Mouse (Mus musculus): ENCODE measurements around the gene Auts2. TPM values are rescaled to one million over a fixed set of nuclear protein-coding genes. Genes with fewer than 3 reads are reported as not detected.
A peak's percentile ranks its signal among the peaks of the same experiment; 100 is the strongest.

Auts2 gene
- polyA plus RNA-seq, 1 experiment from 2014 or later = 47.7 TPM

DNA sequence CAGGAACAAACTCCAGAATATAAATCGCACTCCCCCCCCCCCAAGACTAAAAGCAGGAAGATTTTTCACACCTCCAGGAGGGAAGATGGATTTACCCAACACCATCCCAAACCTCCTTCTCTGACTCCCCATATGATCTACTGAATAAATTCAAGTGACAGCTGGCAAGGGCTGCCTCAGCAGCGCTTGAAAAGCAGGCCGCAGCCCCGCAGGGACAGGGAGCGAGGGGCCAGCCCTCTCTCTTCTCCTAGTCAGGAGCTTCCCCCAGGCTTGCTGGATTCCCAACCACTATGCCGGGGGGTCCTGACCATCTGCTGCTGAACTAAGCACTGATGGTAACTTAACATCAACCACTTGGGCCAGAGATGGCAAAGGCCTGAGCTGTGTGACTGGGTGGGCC lies 995.2 kb downstream of the Auts2 start:
- no peak overlapping the region for H3K9ac ChIP-seq (replicated peaks; ENCODE audit: low read depth, low read length)
- no peaks in the 10 kb centered on the region for H3K36me3 ChIP-seq (ENCODE audit: control insufficient read depth, insufficient read depth, low read length)
- H3K9me3 ChIP-seq (ENCODE audit: control insufficient read depth, low read depth, low read length) = no peaks in the 10 kb centered on the region
- no peak overlapping the region for H3K27ac ChIP-seq (ENCODE audit: low read length)
- no peak overlapping the region for H3K4me3 ChIP-seq (ENCODE audit: low read depth, low read length)
- H3K4me2 ChIP-seq (replicated peaks; ENCODE audit: low read depth, low read length) = no peak overlapping the region
- no peak for ATAC-seq (ENCODE audit: insufficient number of reproducible peaks, insufficient read depth, low FRiP score, low read depth)
- WGBS = 72% methylated on average over 6 of the region's 6 CpGs
- H3K4me1 ChIP-seq (ENCODE audit: control insufficient read depth, insufficient read depth, low read length) = peaks cover 8% of the 10 kb centered on the region; the same call in 1 of the 2 replicates
- H3K27me3 ChIP-seq (ENCODE audit: control insufficient read depth, insufficient read depth, low read length) = no peaks in the 10 kb centered on the region

GRCm38 (mm10) chr5:131546414-131546813 lies 996.7 kb downstream of the Auts2 start:
- H3K27me3 ChIP-seq (ENCODE audit: control insufficient read depth, insufficient read depth, low read length) = no peaks in the 10 kb centered on the region
- ATAC-seq (ENCODE audit: insufficient number of reproducible peaks, insufficient read depth, low FRiP score, low read depth) = no peak
- 81% methylated on average over 1 of the region's 1 CpGs for WGBS
- no peak overlapping the region for H3K4me2 ChIP-seq (replicated peaks; ENCODE audit: low read depth, low read length)
- no peak overlapping the region for H3K4me3 ChIP-seq (ENCODE audit: low read depth, low read length)
- H3K27ac ChIP-seq (ENCODE audit: low read length) = no peak overlapping the region
- H3K4me1 ChIP-seq (ENCODE audit: control insufficient read depth, insufficient read depth, low read length) = peaks cover 8% of the 10 kb centered on the region; the same call in 1 of the 2 replicates
- no peak overlapping the region for H3K9ac ChIP-seq (replicated peaks; ENCODE audit: low read depth, low read length)
- H3K36me3 ChIP-seq (ENCODE audit: control insufficient read depth, insufficient read depth, low read length) = no peaks in the 10 kb centered on the region
- no peaks in the 10 kb centered on the region for H3K9me3 ChIP-seq (ENCODE audit: control insufficient read depth, low read depth, low read length)

DNA sequence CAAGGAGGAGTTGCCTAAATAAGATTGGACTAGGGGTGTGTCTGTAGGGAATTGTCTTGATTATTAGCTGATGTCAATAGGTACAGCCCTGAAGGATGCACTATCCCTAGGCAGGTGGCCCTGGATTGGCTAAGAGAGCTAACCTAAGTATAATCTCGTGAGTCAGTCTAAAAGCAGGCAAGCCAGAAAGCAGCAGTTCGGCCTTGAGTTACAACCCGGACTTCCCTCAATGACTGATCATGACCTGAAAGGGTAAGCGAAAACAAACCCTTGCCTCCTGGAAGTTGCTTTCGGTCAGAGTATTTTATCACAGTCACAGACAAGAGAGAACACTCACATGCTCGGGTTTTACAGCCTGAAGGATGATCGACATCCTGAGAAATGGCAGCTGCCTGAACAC lies 998.8 kb downstream of the Auts2 start:
- Histone ChIP-seq H3K9me3 (ENCODE audit: control insufficient read depth, low read depth, low read length) (no peaks in the 10 kb centered on the region), H3K27me3 (ENCODE audit: control insufficient read depth, insufficient read depth, low read length) (no peaks in the 10 kb centered on the region), H3K9ac (replicated peaks; ENCODE audit: low read depth, low read length) (no peak overlapping the region), H3K27ac (ENCODE audit: low read length) (no peak overlapping the region), H3K4me3 (ENCODE audit: low read depth, low read length) (no peak overlapping the region), H3K4me1 (ENCODE audit: control insufficient read depth, insufficient read depth, low read length) (peaks cover 7% of the 10 kb centered on the region; the same call in 1 of the 2 replicates), H3K36me3 (ENCODE audit: control insufficient read depth, insufficient read depth, low read length) (no peaks in the 10 kb centered on the region), H3K4me2 (replicated peaks; ENCODE audit: low read depth, low read length) (no peak overlapping the region)
- ATAC-seq (ENCODE audit: insufficient number of reproducible peaks, insufficient read depth, low FRiP score, low read depth) = no peak
- WGBS = 71% methylated on average over 7 of the region's 7 CpGs

DNA sequence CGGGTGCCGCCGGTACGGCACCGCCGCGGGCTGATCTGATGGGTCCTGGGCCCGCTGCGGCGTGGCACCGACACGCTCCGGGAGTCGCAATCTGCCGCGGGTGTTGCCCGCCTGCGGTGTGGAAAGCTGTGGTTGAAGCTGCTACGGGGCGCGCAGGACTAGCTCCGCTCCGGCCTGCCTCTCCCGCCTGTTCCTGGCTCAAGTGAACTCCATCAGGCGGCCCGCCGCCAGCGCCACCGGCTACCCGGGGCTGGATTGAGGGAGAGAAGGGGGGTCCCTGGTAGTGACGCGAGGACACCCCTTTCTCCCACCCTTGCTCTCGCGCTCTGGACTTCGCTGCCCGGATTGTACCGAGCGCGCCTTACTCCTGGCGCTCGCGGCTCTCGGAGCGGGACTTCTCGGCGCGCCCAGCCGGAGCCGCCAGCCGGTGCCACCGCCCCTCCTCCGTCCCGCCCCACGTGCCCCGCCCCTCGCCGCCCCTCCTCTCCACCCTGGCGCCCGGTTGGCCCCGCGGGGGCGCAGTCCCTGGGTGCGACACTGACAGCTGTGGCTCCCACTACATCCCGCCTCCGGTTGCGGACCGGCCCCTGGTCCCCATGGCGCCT lies 1004.7 kb downstream of the Auts2 start:
- no peaks in the 10 kb centered on the region for H3K27me3 ChIP-seq (ENCODE audit: control insufficient read depth, insufficient read depth, low read length)
- H3K36me3 ChIP-seq (ENCODE audit: control insufficient read depth, insufficient read depth, low read length) = no peaks in the 10 kb centered on the region
- H3K4me1 ChIP-seq (ENCODE audit: control insufficient read depth, insufficient read depth, low read length) = peaks cover 14% of the 10 kb centered on the region; the same call in 1 of the 2 replicates
- H3K9me3 ChIP-seq (ENCODE audit: control insufficient read depth, low read depth, low read length) = no peaks in the 10 kb centered on the region
- H3K4me2 ChIP-seq (replicated peaks; ENCODE audit: low read depth, low read length) = peak overlapping the region; percentile 75
- peak overlapping the region; percentile 91 for H3K9ac ChIP-seq (replicated peaks; ENCODE audit: low read depth, low read length)
- peak; percentile 87 for ATAC-seq (ENCODE audit: insufficient number of reproducible peaks, insufficient read depth, low FRiP score, low read depth)
- under 1% methylated on average over 57 of the region's 68 CpGs for WGBS
- H3K27ac ChIP-seq (ENCODE audit: low read length) = peak overlapping the region; percentile 94
- peak overlapping the region; percentile 82 for H3K4me3 ChIP-seq (ENCODE audit: low read depth, low read length)

DNA sequence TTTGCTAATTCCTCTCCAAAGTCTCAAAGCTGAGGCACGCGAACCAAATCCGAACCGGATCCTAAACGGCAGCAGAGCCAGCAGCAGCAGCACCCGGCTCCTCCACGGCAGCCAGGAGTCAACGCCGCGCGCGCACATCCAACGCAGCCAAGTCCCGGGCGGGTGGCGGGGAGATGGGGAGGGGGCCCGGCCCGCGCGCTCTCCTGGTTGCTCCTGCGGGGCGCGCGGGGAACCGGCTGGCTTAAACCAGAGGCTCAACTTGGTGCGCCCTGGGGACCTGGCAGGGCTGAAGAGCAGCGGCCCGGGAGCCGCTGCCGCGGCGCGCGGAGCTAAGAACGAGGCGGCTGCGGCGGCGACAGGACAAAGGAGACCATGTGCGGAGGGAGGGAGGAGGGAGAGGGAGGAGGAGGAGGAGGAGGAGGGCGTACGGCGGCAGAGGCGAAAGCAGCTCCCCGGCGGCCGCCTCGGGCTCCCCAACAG lies 1005.3 kb downstream of the Auts2 start:
- H3K4me1 ChIP-seq (ENCODE audit: control insufficient read depth, insufficient read depth, low read length) = peaks cover 16% of the 10 kb centered on the region; the same call in 1 of the 2 replicates
- H3K4me2 ChIP-seq (replicated peaks; ENCODE audit: low read depth, low read length) = peak overlapping the region; percentile 75
- no peaks in the 10 kb centered on the region for H3K27me3 ChIP-seq (ENCODE audit: control insufficient read depth, insufficient read depth, low read length)
- H3K27ac ChIP-seq (ENCODE audit: low read length) = peak overlapping the region; percentile 94
- peak overlapping the region; percentile 91 for H3K9ac ChIP-seq (replicated peaks; ENCODE audit: low read depth, low read length)
- H3K9me3 ChIP-seq (ENCODE audit: control insufficient read depth, low read depth, low read length) = no peaks in the 10 kb centered on the region
- peak; percentile 75 for ATAC-seq (ENCODE audit: insufficient number of reproducible peaks, insufficient read depth, low FRiP score, low read depth)
- no peaks in the 10 kb centered on the region; the same call in 1 of the 2 replicates for H3K36me3 ChIP-seq (ENCODE audit: control insufficient read depth, insufficient read depth, low read length)
- WGBS = 0% methylated on average over 38 of the region's 48 CpGs
- H3K4me3 ChIP-seq (ENCODE audit: low read depth, low read length) = peak overlapping the region; percentile 82

- WGBS = 0% methylated on average over 44 of the region's 44 CpGs
- Histone ChIP-seq H3K4me3 (ENCODE audit: low read depth, low read length) (peak overlapping the region; percentile 82), H3K36me3 (ENCODE audit: control insufficient read depth, insufficient read depth, low read length) (no peaks in the 10 kb centered on the region; the same call in 1 of the 2 replicates), H3K4me2 (replicated peaks; ENCODE audit: low read depth, low read length) (peak overlapping the region; percentile 75), H3K9ac (replicated peaks; ENCODE audit: low read depth, low read length) (peak overlapping the region; percentile 91), H3K9me3 (ENCODE audit: control insufficient read depth, low read depth, low read length) (no peaks in the 10 kb centered on the region), H3K27ac (ENCODE audit: low read length) (peak overlapping the region; percentile 94), H3K27me3 (ENCODE audit: control insufficient read depth, insufficient read depth, low read length) (no peaks in the 10 kb centered on the region), H3K4me1 (ENCODE audit: control insufficient read depth, insufficient read depth, low read length) (peaks cover 17% of the 10 kb centered on the region; the same call in 1 of the 2 replicates)
- ATAC-seq (ENCODE audit: insufficient number of reproducible peaks, insufficient read depth, low FRiP score, low read depth) = peak; percentile 72
Measured at GRCm38 (mm10) chr5:131537155-131537830, 1005.9 kb downstream of the Auts2 start.

DNA sequence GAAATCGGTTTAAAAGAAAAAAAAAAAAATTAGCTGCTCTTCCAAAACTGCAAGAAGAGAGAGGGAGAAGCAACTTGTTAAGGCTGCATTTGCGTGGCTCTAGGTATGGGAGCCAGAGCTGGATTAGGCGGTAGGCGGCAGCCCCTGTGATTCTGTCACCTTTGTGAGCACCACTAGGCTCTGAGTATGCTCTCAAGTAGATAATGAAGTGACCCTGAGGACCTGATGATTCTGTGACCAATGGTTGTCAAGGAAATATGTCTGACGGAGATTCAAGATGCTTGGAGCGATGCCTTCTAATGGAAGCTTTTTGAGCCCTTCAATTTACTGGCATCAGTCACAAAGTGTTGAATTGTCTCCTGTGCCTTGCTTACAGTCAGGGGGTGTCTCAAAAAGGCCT lies 1007.4 kb downstream of the Auts2 start:
- peaks cover 17% of the 10 kb centered on the region; the same call in 1 of the 2 replicates for H3K4me1 ChIP-seq (ENCODE audit: control insufficient read depth, insufficient read depth, low read length)
- H3K4me2 ChIP-seq (replicated peaks; ENCODE audit: low read depth, low read length) = peak overlapping the region; percentile 75
- peak overlapping the region; percentile 82; the same call in 1 of the 2 replicates for H3K4me3 ChIP-seq (ENCODE audit: low read depth, low read length)
- H3K27me3 ChIP-seq (ENCODE audit: control insufficient read depth, insufficient read depth, low read length) = no peaks in the 10 kb centered on the region
- H3K9me3 ChIP-seq (ENCODE audit: control insufficient read depth, low read depth, low read length) = no peaks in the 10 kb centered on the region
- no peak for ATAC-seq (ENCODE audit: insufficient number of reproducible peaks, insufficient read depth, low FRiP score, low read depth)
- no peak overlapping the region for H3K27ac ChIP-seq (ENCODE audit: low read length)
- 41% methylated on average over 6 of the region's 6 CpGs for WGBS
- H3K36me3 ChIP-seq (ENCODE audit: control insufficient read depth, insufficient read depth, low read length) = no peaks in the 10 kb centered on the region; the same call in 1 of the 2 replicates
- H3K9ac ChIP-seq (replicated peaks; ENCODE audit: low read depth, low read length) = 0 out of 2 replicates have a peak overlapping the region, but pooled peaks have one; percentile 7

- WGBS = 30% methylated on average over 3 of the region's 3 CpGs
- no peak overlapping the region for H3K27ac ChIP-seq (ENCODE audit: low read length)
- H3K4me2 ChIP-seq (replicated peaks; ENCODE audit: low read depth, low read length) = no peak overlapping the region
- no peak for ATAC-seq (ENCODE audit: insufficient number of reproducible peaks, insufficient read depth, low FRiP score, low read depth)
- no peaks in the 10 kb centered on the region for H3K9me3 ChIP-seq (ENCODE audit: control insufficient read depth, low read depth, low read length)
- no peaks in the 10 kb centered on the region; the same call in 1 of the 2 replicates for H3K36me3 ChIP-seq (ENCODE audit: control insufficient read depth, insufficient read depth, low read length)
- H3K4me3 ChIP-seq (ENCODE audit: low read depth, low read length) = no peak overlapping the region
- H3K9ac ChIP-seq (replicated peaks; ENCODE audit: low read depth, low read length) = no peak overlapping the region
- no peaks in the 10 kb centered on the region for H3K27me3 ChIP-seq (ENCODE audit: control insufficient read depth, insufficient read depth, low read length)
- peaks cover 13% of the 10 kb centered on the region; the same call in 1 of the 2 replicates for H3K4me1 ChIP-seq (ENCODE audit: control insufficient read depth, insufficient read depth, low read length)
Measured at GRCm38 (mm10) chr5:131533815-131534214, 1009.3 kb downstream of the Auts2 start.

All from stomach, embryonic 14.5 days (tissue).